Mouse (Mus musculus) kidney, postnatal 0 days (tissue): Measurements from ENCODE around the gene Zfp207. TPM values are rescaled to one million over a fixed set of nuclear protein-coding genes. Genes with fewer than 3 reads are reported as not detected.
"Not testable (repeated sequence)": the region's sequence is repeated elsewhere in the genome, so short reads cannot be mapped to it uniquely, and the experiment has no call there.

Source experiments
- ATAC-seq: fragments of 200-750 bp; cut with Nextera tagmentation; replicated peaks from 2 replicates; pipeline ENCODE4 v1.8.0; 2017; ENCODE audit warnings: low read depth, moderate number of reproducible peaks, moderate TSS enrichment, moderate library complexity; ENCODE audit not compliant: low FRiP score
- DNase-seq: peaks from one replicate; pipeline ENCODE4 v3.0.0-alpha.2; 2016; ENCODE audit warnings: low spot score
- H3K27ac ChIP-seq: fragments of 300-500 bp; sonication (generic); 2 replicates; pipeline ENCODE4 v1.5.1; 2014; ENCODE audit warnings: mild to moderate bottlenecking
- H3K27me3 ChIP-seq: fragments of 300-500 bp; sonication (generic); 2 replicates; pipeline ENCODE4 v1.6.1; 2014; ENCODE audit warnings: low read length, mixed read lengths; ENCODE audit not compliant: insufficient read depth
- H3K36me3 ChIP-seq: fragments of 300-500 bp; sonication (generic); 2 replicates; pipeline ENCODE4 v1.6.1; 2014; ENCODE audit warnings: low read length, mixed read lengths; ENCODE audit not compliant: insufficient read depth
- H3K4me1 ChIP-seq: fragments of 300-500 bp; sonication (generic); replicated peaks from 2 replicates; pipeline ENCODE4 v1.6.1; 2014; ENCODE audit warnings: antibody characterized with exemption, low read length, mixed read lengths; ENCODE audit not compliant: insufficient read depth
- H3K4me2 ChIP-seq: fragments of 300-500 bp; sonication (generic); 2 replicates; pipeline ENCODE4 v1.6.1; 2014; ENCODE audit warnings: mild to moderate bottlenecking, low read length, moderate library complexity, mixed read lengths
- H3K4me3 ChIP-seq: fragments of 300-500 bp; sonication (generic); replicated peaks from 2 replicates; pipeline ENCODE4 v1.5.1; 2014; ENCODE audit warnings: low read depth, low read length
- H3K9ac ChIP-seq: fragments of 300-500 bp; sonication (generic); 2 replicates; pipeline ENCODE4 v1.6.1; 2014; ENCODE audit warnings: low read depth, low read length
- H3K9me3 ChIP-seq: fragments of 300-500 bp; sonication (generic); replicated peaks from 2 replicates; pipeline ENCODE4 v1.6.1; 2016; ENCODE audit warnings: low read length, inconsistent platforms, mixed read lengths
- CTCF ChIP-seq: IDR thresholded peaks from 2 replicates; pipeline ENCODE4 v1.5.1; 2016; ENCODE audit warnings: antibody characterized with exemption, low read depth, mild to moderate bottlenecking, moderate library complexity
- WGBS: fragments of 180-500 bp; shearing (Covaris S2); extraction: QIAGEN DNeasy Blood & Tissue Kit; methylation state at CpG from one replicate; pipeline ENCODE4 v1.1.7; 2014; 5-methylcytosine and 5-hydroxymethylcytosine counted together
- polyA plus RNA-seq: library from polyadenylated mRNA; unstranded; fragments of >200 nt; fragmentation: Nextera tagmentation; extraction: Ambion mirVana; gene quantifications from 2 replicates; pipeline ENCODE4 v1.2.1, GENCODE M21; 2015

Gene Zfp207
- polyA plus RNA-seq, 1 experiment from 2014 or later = 199 TPM

- Histone ChIP-seq H3K4me1 (no peaks in the 10 kb centered on the region), H3K4me2 (no peak overlapping the region), H3K9ac (no peak overlapping the region), H3K36me3 (no peaks in the 10 kb centered on the region), H3K4me3 (no peak overlapping the region), H3K9me3 (0 out of 2 replicates have a peak, but pooled peaks cover 5% of the 10 kb centered on the region), H3K27me3 (no peaks in the 10 kb centered on the region), H3K27ac (no peak overlapping the region)
- 87% methylated on average over 7 of the region's 7 CpGs for WGBS
- DNase-seq (no peak), ATAC-seq (no peak)
- no peak for TF ChIP-seq CTCF
Measured at GRCm38 (mm10) chr11:80421421-80422047, 38.5 kb downstream of the Zfp207 start.

GRCm38 (mm10) chr11:80424691-80425090 lies 41.6 kb downstream of the Zfp207 start:
- DNase-seq (no peak), ATAC-seq (no peak)
- no peak overlapping the region for H3K27ac ChIP-seq
- no peak for TF ChIP-seq CTCF
- no peaks in the 10 kb centered on the region for H3K4me1 ChIP-seq
- H3K4me3 ChIP-seq = no peak overlapping the region
- no peaks in the 10 kb centered on the region for H3K36me3 ChIP-seq
- no peak overlapping the region for H3K4me2 ChIP-seq
- 85% methylated on average over 2 of the region's 2 CpGs for WGBS
- no peaks in the 10 kb centered on the region for H3K9me3 ChIP-seq
- no peaks in the 10 kb centered on the region for H3K27me3 ChIP-seq
- no peak overlapping the region for H3K9ac ChIP-seq

GRCm38 (mm10) chr11:80425247-80425778 lies 42.2 kb downstream of the Zfp207 start:
- 65% methylated on average over 5 of the region's 5 CpGs for WGBS
- Histone ChIP-seq H3K4me1 (no peaks in the 10 kb centered on the region), H3K9me3 (no peaks in the 10 kb centered on the region), H3K36me3 (no peaks in the 10 kb centered on the region), H3K9ac (no peak overlapping the region), H3K4me2 (no peak overlapping the region), H3K4me3 (no peak overlapping the region), H3K27ac (no peak overlapping the region), H3K27me3 (no peaks in the 10 kb centered on the region)
- DNase-seq = no peak
- ATAC-seq = no peak
- TF ChIP-seq CTCF = no peak

GRCm38 (mm10) chr11:80426029-80426813 lies 43.1 kb downstream of the Zfp207 start:
- not testable (repeated sequence) for H3K4me2 ChIP-seq, H3K9me3 ChIP-seq, H3K4me1 ChIP-seq, H3K9ac ChIP-seq, DNase-seq, ATAC-seq, H3K36me3 ChIP-seq, H3K4me3 ChIP-seq, H3K27ac ChIP-seq, H3K27me3 ChIP-seq
- WGBS = 79% methylated on average over 16 of the region's 16 CpGs

- H3K27ac ChIP-seq = peak within 1 kb of the TSS; percentile 88
Measured at GRCm38 (mm10) chr11:80428381-80429008, 45.4 kb downstream of the Zfp207 start, which contains the start of gene Psmd11. Psmd11 (plus strand) TSS chr11:80428615.

GRCm38 (mm10) chr11:80429009-80429475 lies 46.0 kb downstream of the Zfp207 start:
- peak; percentile 37 for DNase-seq
- H3K4me3 ChIP-seq = peak overlapping the region; percentile 100
- H3K4me2 ChIP-seq = peak overlapping the region; percentile 81
- H3K9ac ChIP-seq = peak overlapping the region; percentile 97
- peak overlapping the region; percentile 88 for H3K27ac ChIP-seq
- peaks cover 8% of the 10 kb centered on the region for H3K36me3 ChIP-seq
- H3K4me1 ChIP-seq = no peaks in the 10 kb centered on the region
- no peak for TF ChIP-seq CTCF
- H3K9me3 ChIP-seq = no peaks in the 10 kb centered on the region
- under 1% methylated on average over 37 of the region's 37 CpGs for WGBS
- no peak for ATAC-seq
- H3K27me3 ChIP-seq = no peaks in the 10 kb centered on the region

More at GRCm38 (mm10) chr11:80428381-80429008, 45.4 kb downstream of the Zfp207 start, which contains the start of gene Psmd11:
- peak within 1 kb of the TSS; percentile 100 for H3K4me3 ChIP-seq
- ATAC-seq = peak; percentile 98
- no peaks in the 10 kb centered on the region for H3K9me3 ChIP-seq
- peaks cover 8% of the 10 kb centered on the region for H3K36me3 ChIP-seq
- H3K27me3 ChIP-seq = no peaks in the 10 kb centered on the region
- peak within 1 kb of the TSS; percentile 81 for H3K4me2 ChIP-seq
- peak; percentile 88 for TF ChIP-seq CTCF
- H3K9ac ChIP-seq = peak within 1 kb of the TSS; percentile 97
- H3K4me1 ChIP-seq = no peaks in the 10 kb centered on the region
- under 1% methylated on average over 57 of the region's 58 CpGs for WGBS
- peak; percentile 99 for DNase-seq
